Mouse (Mus musculus) c-Kit-positive CD71-positive TER-119-positive erythroid progenitor cells, embryonic 14.5 days (primary cell): ENCODE measurements around the gene Dcaf8.
"Not testable (repeated sequence)": the region's sequence is repeated elsewhere in the genome, so short reads cannot be mapped to it uniquely, and the experiment has no call there.

Experiments
- DNase-seq: peaks from one replicate; pipeline ENCODE4 v3.0.0-alpha.2; 2013; ENCODE audit warnings: low spot score

The Dcaf8 gene

DNA sequence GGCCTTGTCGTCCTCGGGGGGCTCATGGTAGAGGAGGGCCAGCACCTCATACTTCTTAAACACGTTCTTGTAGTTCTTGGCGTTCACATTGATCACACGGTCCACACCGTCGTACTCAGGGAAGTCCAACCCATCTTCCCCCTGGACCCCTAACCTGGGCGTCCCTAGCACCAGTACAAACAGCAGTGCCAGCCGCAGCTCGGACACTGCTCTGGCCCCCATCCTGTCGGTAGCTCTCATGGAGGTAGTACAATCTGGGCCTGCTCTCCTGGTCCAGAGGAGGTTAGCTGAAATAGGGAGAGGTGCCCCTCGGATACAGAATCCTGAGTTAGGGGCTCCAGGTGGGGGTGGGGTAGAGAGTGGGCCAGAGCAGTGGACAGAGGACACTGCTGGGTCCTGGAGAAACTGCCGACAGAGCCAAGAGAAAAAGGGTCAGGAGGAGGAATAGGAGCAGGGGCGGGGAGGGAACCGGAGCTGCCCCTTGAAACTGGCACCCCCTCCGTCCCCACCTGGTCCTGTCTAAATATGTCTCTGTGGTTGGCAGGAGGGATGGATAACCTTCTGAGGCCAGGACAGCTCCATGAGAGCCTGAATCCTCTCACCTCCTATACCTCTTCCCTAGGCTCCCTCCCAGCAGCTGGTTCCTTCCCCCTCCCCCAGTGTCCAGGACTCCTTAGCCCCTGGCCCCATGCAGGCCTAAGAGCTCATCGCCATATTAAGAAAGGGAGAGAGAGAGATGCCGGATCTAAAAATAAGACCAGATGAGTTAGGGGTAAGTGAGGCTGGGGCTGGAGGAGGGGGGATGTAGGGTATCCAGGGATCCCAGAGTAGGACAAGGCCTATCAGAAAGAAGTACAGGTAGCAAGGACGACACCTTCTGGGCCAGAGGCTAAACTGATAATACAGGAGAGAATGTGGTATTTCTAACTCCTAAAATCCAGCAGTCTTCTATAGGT lies 71.8 kb downstream of the Dcaf8 start, which contains the start of gene Casq1:
Gene Casq1, minus strand, starts transcription at position 418 of the 956 bp plus-strand sequence.
- DNase-seq = no peak

DNA sequence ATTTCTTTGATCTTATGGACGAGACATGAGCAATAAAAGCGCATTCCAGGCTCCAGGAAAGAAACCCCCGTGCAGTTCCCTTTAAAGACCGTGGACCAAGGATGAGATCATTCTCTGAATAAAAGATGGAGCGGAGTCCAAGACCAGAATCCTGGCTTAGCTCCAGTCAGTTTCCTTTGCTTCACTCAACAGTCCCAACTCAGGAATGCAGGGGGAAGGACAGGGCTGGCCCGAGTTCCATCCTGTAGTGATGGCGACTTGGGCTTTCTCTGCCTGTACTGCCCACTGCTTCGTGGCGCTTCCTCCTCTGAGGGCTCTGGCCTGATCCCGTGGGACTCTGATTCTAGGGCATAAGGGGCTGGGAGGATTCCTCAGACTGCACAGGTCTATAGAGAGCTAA lies 72.5 kb downstream of the Dcaf8 start:
- DNase-seq = no peak

- no peak for DNase-seq
These were observed 73.6 kb downstream of the Dcaf8 start for GRCm38 (mm10) chr1:172221297-172222063.

- no peak for DNase-seq
These were observed 80.3 kb downstream of the Dcaf8 start for GRCm38 (mm10) chr1:172228209-172228608.

DNA sequence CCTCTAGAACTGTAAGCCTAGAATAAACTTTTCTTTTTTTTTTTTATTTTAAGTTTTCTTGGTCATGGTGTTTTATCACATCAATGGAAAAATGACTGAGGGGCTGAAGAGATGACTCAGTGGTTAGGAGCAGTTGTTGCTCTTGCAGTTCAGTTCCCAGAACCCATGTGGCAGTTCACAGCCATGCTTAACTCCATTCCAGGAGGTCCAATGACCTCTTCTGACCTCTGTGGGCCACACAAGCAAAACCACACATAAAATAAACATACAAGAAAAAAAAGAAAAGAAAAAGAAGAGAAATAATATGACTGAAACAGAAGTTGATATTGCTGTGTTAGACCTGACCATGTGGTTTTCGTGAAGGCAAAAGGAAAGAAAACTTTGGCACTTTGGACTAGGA lies 81.3 kb downstream of the Dcaf8 start:
- no peak for DNase-seq

GRCm38 (mm10) chr1:172240945-172241708 lies 93.2 kb downstream of the Dcaf8 start:
- DNase-seq = no peak

DNA sequence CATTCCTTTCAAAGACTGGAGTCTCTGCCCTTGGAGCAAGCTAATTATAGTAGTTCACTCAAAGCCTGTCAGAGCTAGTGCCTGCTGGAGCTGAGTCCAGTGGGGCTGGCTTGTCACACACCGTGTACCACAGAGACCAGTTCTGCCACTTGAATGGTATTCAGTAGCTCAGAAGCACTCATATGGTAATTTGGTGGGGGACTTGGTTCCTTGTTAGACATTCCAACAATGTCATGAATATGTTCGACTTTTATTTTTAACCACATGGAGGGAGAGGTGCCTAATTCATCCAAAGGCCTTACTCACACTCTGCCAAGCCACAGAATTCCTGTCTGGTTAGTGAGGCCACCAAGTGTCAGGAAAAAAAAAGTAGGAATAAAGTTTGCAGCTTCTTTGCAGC lies 94.5 kb downstream of the Dcaf8 start:
- DNase-seq = no peak

DNA sequence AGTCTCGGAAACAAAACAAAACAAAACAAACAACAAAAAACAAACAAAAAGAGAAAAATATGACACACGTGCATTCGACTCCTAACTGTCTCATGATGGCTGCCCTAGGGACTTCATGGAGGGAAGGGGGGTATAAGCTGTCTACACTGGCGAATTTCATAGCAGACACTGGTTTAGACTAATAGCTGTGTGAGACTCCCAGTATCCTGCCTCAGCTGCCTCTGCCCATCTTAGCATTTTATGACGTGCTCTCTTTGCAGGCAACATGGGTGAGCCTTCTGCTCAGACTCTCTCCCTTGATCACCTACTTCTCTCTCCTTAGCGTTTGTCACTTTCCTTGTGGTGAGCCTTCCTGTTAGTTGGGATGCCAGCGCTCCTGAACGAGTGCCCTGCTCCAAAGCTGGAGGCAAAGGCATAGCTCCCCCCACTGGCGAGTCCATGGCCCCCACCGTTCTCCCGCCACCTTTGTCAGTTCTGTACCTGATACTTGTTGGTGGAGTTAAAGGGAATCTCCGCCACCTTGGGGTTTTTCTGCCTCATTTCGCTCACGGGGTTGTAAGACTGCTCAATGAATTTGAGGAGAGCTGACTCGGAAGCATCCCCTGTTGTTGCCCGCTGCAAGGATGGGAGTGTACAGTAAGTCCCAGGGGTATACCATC lies 95.8 kb downstream of the Dcaf8 start:
- no peak for DNase-seq

GRCm38 (mm10) chr1:172244645-172245044 lies 96.8 kb downstream of the Dcaf8 start:
- DNase-seq = not testable (repeated sequence)
